Mouse (Mus musculus) intestine, postnatal 0 days (tissue): ENCODE measurements around the gene Pak2. TPM values are rescaled to one million over a fixed set of nuclear protein-coding genes. Genes with fewer than 3 reads are reported as not detected.

ENCODE experiments used
- ATAC-seq: fragments of 200-750 bp; cut with Nextera tagmentation; 2 replicates; pipeline ENCODE4 v1.8.0; 2017; ENCODE audit warnings: mild to moderate bottlenecking, moderate TSS enrichment, moderate library complexity
- H3K27ac ChIP-seq: fragments of 300-500 bp; sonication (generic); 2 replicates; pipeline ENCODE4 v1.5.1; 2014; ENCODE audit warnings: mild to moderate bottlenecking, low read depth, low read length, moderate library complexity
- H3K27me3 ChIP-seq: fragments of 300-500 bp; sonication (generic); replicated peaks from 2 replicates; pipeline ENCODE4 v1.6.1; 2014; ENCODE audit warnings: low read length, mixed read lengths; ENCODE audit not compliant: control insufficient read depth, insufficient read depth
- H3K36me3 ChIP-seq: fragments of 300-500 bp; sonication (generic); 2 replicates; pipeline ENCODE4 v1.6.1; 2014; ENCODE audit warnings: mild to moderate bottlenecking, moderate library complexity; ENCODE audit not compliant: control insufficient read depth, insufficient read depth
- H3K4me1 ChIP-seq: fragments of 300-500 bp; sonication (generic); replicated peaks from 2 replicates; pipeline ENCODE4 v1.6.1; 2014; ENCODE audit warnings: antibody characterized with exemption, low read length, mixed read lengths; ENCODE audit not compliant: control insufficient read depth, insufficient read depth
- H3K4me2 ChIP-seq: fragments of 300-500 bp; sonication (generic); replicated peaks from 2 replicates; pipeline ENCODE4 v1.6.1; 2014; ENCODE audit warnings: low read depth, mild to moderate bottlenecking, moderate library complexity
- H3K4me3 ChIP-seq: fragments of 300-500 bp; sonication (generic); 2 replicates; pipeline ENCODE4 v1.5.1; 2014; ENCODE audit warnings: low read depth, low read length
- H3K9ac ChIP-seq: fragments of 300-500 bp; sonication (generic); 2 replicates; pipeline ENCODE4 v1.6.1; 2014; ENCODE audit warnings: mild to moderate bottlenecking, low read depth, low read length
- H3K9me3 ChIP-seq: fragments of 300-500 bp; sonication (generic); 2 replicates; pipeline ENCODE4 v1.6.1; 2016; ENCODE audit warnings: mixed run types; ENCODE audit not compliant: control insufficient read depth
- CTCF ChIP-seq: sonication (generic); IDR thresholded peaks from 2 replicates; pipeline ENCODE4 v1.5.1; 2016; ENCODE audit warnings: low read depth, mild to moderate bottlenecking, control low read depth, antibody characterized with exemption, moderate library complexity
- WGBS: fragments of 180-500 bp; shearing (Covaris S2); extraction: QIAGEN DNeasy Blood & Tissue Kit; methylation state at CpG from one replicate; pipeline ENCODE4 v1.1.7; 2014; 5-methylcytosine and 5-hydroxymethylcytosine counted together
- polyA plus RNA-seq: library from polyadenylated mRNA; unstranded; fragments of >200 nt; fragmentation: Nextera tagmentation; extraction: Ambion mirVana; gene quantifications from 2 replicates; pipeline ENCODE4 v1.2.1, GENCODE M21; 2015

Pak2 gene
- polyA plus RNA-seq, 1 experiment from 2014 or later = 23.4 TPM

DNA sequence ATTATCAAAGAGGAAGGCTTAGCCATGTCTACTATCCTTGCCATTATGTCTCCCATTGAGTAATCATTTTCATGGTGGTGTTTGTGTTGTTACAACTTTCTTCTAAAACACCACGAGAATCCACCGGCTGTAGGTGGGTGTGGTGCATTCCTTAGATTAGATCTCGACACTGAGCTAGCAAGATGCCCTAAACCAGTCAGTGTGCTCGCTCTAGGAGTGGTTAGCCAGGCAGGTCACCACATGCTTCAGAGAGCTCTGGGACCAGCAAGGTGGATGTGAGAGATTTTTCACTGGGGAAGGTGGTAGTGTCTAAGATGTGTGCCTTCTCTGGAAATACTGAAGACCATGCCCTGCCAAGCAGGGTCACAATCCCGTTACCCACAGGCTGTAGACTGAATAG, 37.0 kb upstream of the Pak2 start:
- Histone ChIP-seq H3K9ac (no peak overlapping the region), H3K36me3 (no peaks in the 10 kb centered on the region), H3K9me3 (no peaks in the 10 kb centered on the region), H3K27ac (no peak overlapping the region), H3K4me2 (no peak overlapping the region), H3K27me3 (no peaks in the 10 kb centered on the region), H3K4me3 (no peak overlapping the region), H3K4me1 (no peaks in the 10 kb centered on the region)
- ATAC-seq = no peak
- WGBS = 27% methylated on average over 5 of the region's 5 CpGs
- no peak for TF ChIP-seq CTCF

DNA sequence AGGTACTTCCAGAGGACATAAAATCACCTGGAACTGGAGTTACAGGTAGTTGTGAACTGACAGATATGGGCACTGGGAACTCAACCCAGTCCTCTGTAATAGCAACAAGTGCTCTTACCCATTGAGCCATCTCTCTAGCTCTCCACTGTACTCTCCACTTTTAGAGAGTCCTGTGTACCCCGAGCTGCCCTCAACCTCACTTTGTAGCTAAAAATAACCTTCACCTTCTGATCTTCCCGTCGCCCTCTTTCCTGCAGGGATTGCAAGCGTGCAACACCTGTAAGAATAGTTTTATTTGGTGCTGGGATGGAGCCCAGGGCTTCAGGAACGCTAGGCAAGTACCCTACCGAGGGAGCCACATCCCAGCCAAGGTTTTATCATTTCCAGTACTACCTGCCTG, 36.6 kb upstream of the Pak2 start:
- H3K4me1 ChIP-seq = no peaks in the 10 kb centered on the region
- H3K36me3 ChIP-seq = no peaks in the 10 kb centered on the region
- H3K4me3 ChIP-seq = no peak overlapping the region
- no peak for ATAC-seq
- 45% methylated on average over 6 of the region's 6 CpGs for WGBS
- no peak overlapping the region for H3K4me2 ChIP-seq
- no peaks in the 10 kb centered on the region for H3K9me3 ChIP-seq
- TF ChIP-seq CTCF = no peak
- no peak overlapping the region for H3K27ac ChIP-seq
- no peaks in the 10 kb centered on the region for H3K27me3 ChIP-seq
- H3K9ac ChIP-seq = no peak overlapping the region

DNA sequence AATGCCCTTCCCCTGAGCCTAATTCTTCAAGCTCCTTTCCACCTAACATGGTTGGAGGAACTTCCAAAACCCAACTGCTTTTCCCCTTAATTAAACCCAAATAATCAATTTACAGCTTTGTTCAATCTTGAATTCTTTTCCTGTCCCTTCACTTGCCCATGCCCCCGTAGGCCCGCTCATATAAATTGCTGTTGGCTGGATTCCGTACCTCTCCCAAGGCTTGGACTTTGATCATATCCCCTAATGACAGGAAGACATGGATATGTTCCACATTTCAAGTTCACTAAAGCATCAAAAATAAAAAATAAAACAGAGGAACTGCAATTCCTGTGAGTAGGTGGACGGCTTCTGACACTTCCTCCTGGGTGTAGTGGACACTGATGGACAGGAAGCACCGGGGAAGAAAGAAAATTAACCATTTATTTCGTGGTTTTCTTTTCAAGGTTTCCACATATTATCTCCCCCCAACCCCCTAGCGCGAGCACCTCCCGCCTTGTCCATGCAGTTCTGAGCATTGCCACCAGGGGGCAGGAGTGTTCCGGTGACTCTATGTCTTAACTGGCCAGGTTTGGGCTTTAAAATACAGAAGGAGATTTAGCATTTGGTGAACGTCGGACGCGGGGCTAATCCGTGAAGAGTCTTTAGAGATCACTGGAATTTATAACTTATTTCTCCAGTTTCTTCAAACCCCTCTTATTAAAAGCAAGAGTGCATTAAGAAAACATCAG, 36.0 kb upstream of the Pak2 start:
- TF ChIP-seq CTCF = peak; percentile 93
- 12% methylated on average over 15 of the region's 15 CpGs for WGBS
- H3K36me3 ChIP-seq = no peaks in the 10 kb centered on the region
- no peaks in the 10 kb centered on the region for H3K9me3 ChIP-seq
- no peak overlapping the region for H3K4me3 ChIP-seq
- no peaks in the 10 kb centered on the region for H3K4me1 ChIP-seq
- no peak for ATAC-seq
- H3K4me2 ChIP-seq = 0 out of 2 replicates have a peak overlapping the region, but pooled peaks have one; percentile 27
- no peaks in the 10 kb centered on the region for H3K27me3 ChIP-seq
- H3K9ac ChIP-seq = no peak overlapping the region
- H3K27ac ChIP-seq = no peak overlapping the region

DNA sequence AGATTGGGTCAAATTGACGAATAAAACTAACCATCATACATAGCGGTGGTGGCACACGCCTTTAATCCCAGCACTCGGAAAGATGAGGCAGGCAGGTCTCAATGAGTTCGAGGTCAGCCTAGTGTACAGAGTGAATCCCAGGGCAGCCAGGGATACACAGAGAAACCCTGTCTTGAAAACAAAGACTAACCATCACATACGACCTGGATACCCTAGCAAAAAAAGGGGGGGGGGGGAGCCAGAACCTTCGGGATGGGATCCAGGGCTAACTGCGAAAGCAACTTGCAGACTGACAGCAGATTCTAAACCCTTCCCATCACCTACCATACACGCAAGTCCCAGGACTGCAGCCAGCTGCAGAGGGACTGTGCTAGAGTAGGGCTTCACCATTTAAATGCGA, 35.3 kb upstream of the Pak2 start:
- Histone ChIP-seq H3K36me3 (no peaks in the 10 kb centered on the region), H3K27ac (no peak overlapping the region), H3K27me3 (no peaks in the 10 kb centered on the region), H3K9me3 (no peaks in the 10 kb centered on the region), H3K4me1 (no peaks in the 10 kb centered on the region), H3K4me3 (no peak overlapping the region), H3K4me2 (no peak overlapping the region), H3K9ac (no peak overlapping the region)
- TF ChIP-seq CTCF = no peak
- 82% methylated on average over 10 of the region's 10 CpGs for WGBS
- no peak for ATAC-seq

DNA sequence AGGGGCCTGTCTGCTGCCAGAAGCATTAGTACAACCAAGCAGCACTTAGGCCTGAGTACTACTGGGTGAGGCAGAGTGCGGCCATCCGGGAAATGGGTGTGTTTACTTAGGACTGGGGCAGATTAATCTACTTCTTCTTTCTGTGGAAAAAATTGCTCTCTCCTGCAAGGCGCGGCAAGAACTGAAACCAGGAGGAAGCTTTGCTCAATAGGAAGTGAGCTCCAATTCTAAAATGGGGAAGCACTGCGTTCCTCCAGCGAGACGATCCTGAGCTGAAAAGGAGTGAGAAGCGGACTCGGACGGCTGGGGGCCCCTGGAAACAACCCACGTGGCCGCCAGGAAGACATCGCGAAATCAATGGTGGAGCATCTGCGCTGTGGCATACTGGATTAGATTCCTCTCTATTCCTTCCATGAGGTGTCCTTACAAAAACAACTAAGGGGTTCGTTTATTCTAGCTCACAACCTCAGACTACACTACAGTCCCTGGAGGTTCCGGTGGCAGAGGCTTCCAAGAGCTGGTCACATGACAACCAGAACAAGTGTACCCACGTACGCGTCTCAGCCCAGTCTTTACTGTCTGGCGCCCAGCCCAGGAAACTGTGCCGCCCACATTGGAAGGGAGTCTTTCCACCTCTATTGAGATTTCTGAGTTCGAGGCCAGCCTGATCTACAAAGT, 34.5 kb upstream of the Pak2 start:
- Histone ChIP-seq H3K4me2 (0 out of 2 replicates have a peak overlapping the region, but pooled peaks have one; percentile 18), H3K27ac (no peak overlapping the region), H3K36me3 (no peaks in the 10 kb centered on the region), H3K27me3 (no peaks in the 10 kb centered on the region), H3K4me1 (no peaks in the 10 kb centered on the region), H3K4me3 (no peak overlapping the region), H3K9ac (no peak overlapping the region), H3K9me3 (no peaks in the 10 kb centered on the region)
- TF ChIP-seq CTCF = no peak
- ATAC-seq = no peak
- WGBS = 55% methylated on average over 23 of the region's 23 CpGs

DNA sequence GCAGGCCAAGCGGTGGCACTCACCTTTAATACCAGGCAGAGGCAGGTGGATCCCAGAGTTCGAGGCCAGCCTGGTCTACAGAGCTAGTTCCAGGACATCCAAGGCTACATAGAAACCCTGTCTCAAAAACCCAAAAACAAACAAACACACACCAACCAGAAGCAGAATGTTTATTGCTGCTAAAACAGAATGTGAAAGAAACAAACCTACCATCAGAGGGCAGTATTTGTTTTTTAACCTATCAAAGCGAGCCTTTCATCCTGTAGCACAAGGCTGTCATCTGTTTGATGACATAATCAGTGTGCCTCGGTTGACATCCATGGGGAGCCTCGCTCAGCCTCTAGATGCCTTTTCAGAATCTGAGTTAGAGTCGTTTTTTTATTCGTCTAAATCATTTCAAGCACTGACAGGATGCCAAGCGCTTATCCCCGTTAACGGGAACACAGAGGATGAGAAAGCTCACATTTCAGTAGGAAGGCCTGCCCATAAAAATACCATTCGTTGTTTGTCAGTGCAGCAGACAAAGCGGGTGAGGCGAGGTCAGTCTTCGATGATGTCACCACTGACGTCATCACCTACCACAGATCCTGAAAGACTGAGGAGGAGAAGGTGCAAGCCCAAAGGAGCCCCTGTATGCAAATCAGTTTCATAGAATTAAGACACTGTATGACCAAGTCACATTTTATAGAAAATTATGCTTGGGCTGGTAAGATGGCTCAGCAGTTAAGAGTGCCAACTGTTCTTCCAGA, 32.0 kb upstream of the Pak2 start:
- Histone ChIP-seq H3K27ac (no peak overlapping the region), H3K9me3 (no peaks in the 10 kb centered on the region), H3K4me3 (no peak overlapping the region), H3K4me2 (no peak overlapping the region), H3K9ac (no peak overlapping the region), H3K4me1 (no peaks in the 10 kb centered on the region), H3K27me3 (no peaks in the 10 kb centered on the region), H3K36me3 (peaks cover 14% of the 10 kb centered on the region; the same call in 1 of the 2 replicates)
- TF ChIP-seq CTCF = peak; percentile 46
- ATAC-seq = no peak
- 75% methylated on average over 15 of the region's 15 CpGs for WGBS
